Mouse (Mus musculus): ENCODE data around the gene Gmcl1. TPM values are rescaled to one million over a fixed set of nuclear protein-coding genes. Genes with fewer than 3 reads are reported as not detected.

Gene Gmcl1
- polyA plus RNA-seq, 1 experiment from 2014 or later, result 8.9 TPM

- no peak for DNase-seq
- H3K9me3 ChIP-seq (replicated peaks), result no peaks in the 10 kb centered on the region
- H3K4me2 ChIP-seq, result no peak overlapping the region
- H3K4me3 ChIP-seq (replicated peaks), result no peak overlapping the region
- ATAC-seq (ENCODE audit: low read depth), result no peak
- no peak overlapping the region for H3K9ac ChIP-seq
- 84% methylated on average over 3 of the region's 3 CpGs for WGBS (ENCODE audit: insufficient replicate concordance)
- H3K27ac ChIP-seq, result peak overlapping the region; percentile 14; the same call in 1 of the 2 replicates
- H3K27me3 ChIP-seq, result no peaks in the 10 kb centered on the region
- H3K4me1 ChIP-seq (replicated peaks), result peaks cover 52% of the 10 kb centered on the region
- peaks cover 91% of the 10 kb centered on the region for H3K36me3 ChIP-seq
These were observed 74.7 kb downstream of the Gmcl1 start for GRCm38 (mm10) chr6:86658501-86658900.

DNA sequence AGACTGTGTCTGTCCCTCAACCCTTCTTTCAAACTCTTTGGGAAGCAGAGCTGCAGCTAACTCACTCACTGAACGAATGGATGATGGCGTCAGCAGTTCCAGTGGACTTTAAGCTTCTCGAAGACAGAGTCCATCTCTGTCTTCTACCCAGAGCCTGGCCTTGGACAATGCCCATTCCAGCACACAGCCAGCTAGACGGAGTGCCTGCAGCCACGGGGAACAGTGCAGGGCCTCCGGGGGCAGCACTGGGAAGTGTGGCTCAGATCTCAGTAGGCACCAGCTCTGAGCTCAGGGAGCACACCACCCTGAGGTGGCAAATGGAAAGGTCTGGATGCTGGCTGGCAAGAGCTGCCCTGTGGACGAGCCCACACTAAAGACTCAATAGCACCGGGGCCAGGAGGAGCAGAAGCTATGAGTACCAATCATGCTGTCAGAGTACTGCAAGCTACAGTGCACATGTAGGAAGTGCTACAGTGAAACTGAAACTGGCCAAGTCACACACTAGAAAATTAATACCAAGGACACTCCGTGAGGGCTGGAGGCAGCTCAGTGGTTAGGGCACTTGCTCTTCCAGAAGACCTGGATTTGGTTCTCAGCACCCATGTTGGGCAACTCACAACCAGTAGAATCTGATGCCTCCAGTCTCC, 78.8 kb downstream of the Gmcl1 start:
- no peak overlapping the region for H3K4me3 ChIP-seq (replicated peaks)
- no peak overlapping the region for H3K4me2 ChIP-seq
- H3K9me3 ChIP-seq (replicated peaks), result no peaks in the 10 kb centered on the region
- DNase-seq (no peak), ATAC-seq (ENCODE audit: low read depth) (no peak; the same call in 1 of the 2 replicates)
- WGBS (ENCODE audit: insufficient replicate concordance), result 75% methylated on average over 9 of the region's 9 CpGs
- H3K27ac ChIP-seq, result peak overlapping the region; percentile 7; the same call in 1 of the 2 replicates
- H3K4me1 ChIP-seq (replicated peaks), result peaks cover 24% of the 10 kb centered on the region
- H3K36me3 ChIP-seq, result peaks cover 95% of the 10 kb centered on the region
- H3K27me3 ChIP-seq, result no peaks in the 10 kb centered on the region
- 0 out of 2 replicates have a peak overlapping the region, but pooled peaks have one; percentile 2 for H3K9ac ChIP-seq

GRCm38 (mm10) chr6:86653026-86653425, 80.2 kb downstream of the Gmcl1 start:
- no peak overlapping the region for H3K4me2 ChIP-seq
- DNase-seq (no peak), ATAC-seq (ENCODE audit: low read depth) (no peak)
- H3K9ac ChIP-seq, result no peak overlapping the region
- peaks cover 13% of the 10 kb centered on the region for H3K4me1 ChIP-seq (replicated peaks)
- no peaks in the 10 kb centered on the region for H3K27me3 ChIP-seq
- no peak overlapping the region for H3K4me3 ChIP-seq (replicated peaks)
- 93% methylated on average over 6 of the region's 6 CpGs for WGBS (ENCODE audit: insufficient replicate concordance)
- H3K27ac ChIP-seq, result no peak overlapping the region; the same call in 1 of the 2 replicates
- peaks cover 95% of the 10 kb centered on the region for H3K36me3 ChIP-seq
- H3K9me3 ChIP-seq (replicated peaks), result no peaks in the 10 kb centered on the region

GRCm38 (mm10) chr6:86646143-86646542, 87.0 kb downstream of the Gmcl1 start:
- H3K4me1 ChIP-seq (replicated peaks), result peaks cover 46% of the 10 kb centered on the region
- H3K4me3 ChIP-seq (replicated peaks), result no peak overlapping the region
- no peak overlapping the region for H3K4me2 ChIP-seq
- H3K27me3 ChIP-seq, result no peaks in the 10 kb centered on the region
- ATAC-seq (ENCODE audit: low read depth), result no peak
- DNase-seq, result no peak
- H3K36me3 ChIP-seq, result peaks cover 46% of the 10 kb centered on the region
- WGBS (ENCODE audit: insufficient replicate concordance), result 75% methylated on average over 7 of the region's 7 CpGs
- no peaks in the 10 kb centered on the region for H3K9me3 ChIP-seq (replicated peaks)
- H3K9ac ChIP-seq, result no peak overlapping the region
- H3K27ac ChIP-seq, result peak overlapping the region; percentile 74; the same call in 1 of the 2 replicates

DNA sequence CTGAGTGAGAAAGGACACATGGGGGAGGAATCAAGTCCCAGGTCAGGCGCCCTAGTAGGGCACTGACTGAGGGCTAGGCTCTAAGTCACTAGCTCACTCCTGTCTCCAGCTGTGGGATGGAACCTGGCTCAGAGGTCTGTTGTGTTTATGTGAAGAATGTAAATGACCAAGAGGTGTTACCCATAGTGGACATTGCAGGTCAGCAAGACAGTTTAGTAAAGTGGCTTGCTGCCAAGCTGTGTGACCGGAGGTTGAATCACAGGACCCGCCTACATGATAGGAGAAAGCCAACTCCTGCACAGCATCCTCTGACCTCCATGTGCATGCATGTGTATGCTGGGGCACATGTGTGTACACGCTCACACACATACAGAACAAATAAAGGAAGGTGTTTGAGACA, 87.6 kb downstream of the Gmcl1 start:
- Histone ChIP-seq H3K36me3 (peaks cover 40% of the 10 kb centered on the region), H3K9ac (peak overlapping the region; percentile 11; the same call in 1 of the 2 replicates), H3K9me3 (replicated peaks) (no peaks in the 10 kb centered on the region), H3K27me3 (no peaks in the 10 kb centered on the region), H3K4me3 (replicated peaks) (no peak overlapping the region), H3K4me2 (no peak overlapping the region), H3K4me1 (replicated peaks) (peaks cover 52% of the 10 kb centered on the region), H3K27ac (0 out of 2 replicates have a peak overlapping the region, but pooled peaks have one; percentile 74)
- WGBS (ENCODE audit: insufficient replicate concordance), result 75% methylated on average over 4 of the region's 4 CpGs
- DNase-seq, result no peak
- no peak for ATAC-seq (ENCODE audit: low read depth)

GRCm38 (mm10) chr6:86644775-86645400, 88.3 kb downstream of the Gmcl1 start:
- Histone ChIP-seq H3K27me3 (no peaks in the 10 kb centered on the region), H3K36me3 (peaks cover 34% of the 10 kb centered on the region), H3K27ac (peak overlapping the region; percentile 74), H3K9ac (peak overlapping the region; percentile 11; the same call in 1 of the 2 replicates), H3K4me3 (replicated peaks) (no peak overlapping the region), H3K9me3 (replicated peaks) (no peaks in the 10 kb centered on the region), H3K4me1 (replicated peaks) (peaks cover 59% of the 10 kb centered on the region), H3K4me2 (no peak overlapping the region)
- ATAC-seq (ENCODE audit: low read depth) (no peak), DNase-seq (no peak)
- WGBS (ENCODE audit: insufficient replicate concordance), result 69% methylated on average over 3 of the region's 3 CpGs

Other genes with a start within 250 kb of the Gmcl1 start
- gene Pcbp1, start 207.1 kb downstream of the Gmcl1 start, polyA plus RNA-seq (2015; fragmentation: Nextera tagmentation; extraction: Ambion mirVana), result 327 and 339 TPM in 2 replicates
- 0.25 and 0.29 TPM in 2 replicates for gene Asprv1, start 105.2 kb downstream of the Gmcl1 start, polyA plus RNA-seq (2015; fragmentation: Nextera tagmentation; extraction: Ambion mirVana)
- 32.9 and 38.7 TPM in 2 replicates for gene Mxd1, start 64.2 kb downstream of the Gmcl1 start, polyA plus RNA-seq (2015; fragmentation: Nextera tagmentation; extraction: Ambion mirVana)
- 71.2 and 86.4 TPM in 2 replicates for gene Snrnp27, start 48.9 kb downstream of the Gmcl1 start, polyA plus RNA-seq (2015; fragmentation: Nextera tagmentation; extraction: Ambion mirVana)
- gene Anxa4, start 60.2 kb upstream of the Gmcl1 start, polyA plus RNA-seq (2015; fragmentation: Nextera tagmentation; extraction: Ambion mirVana), result 28.1 and 31.7 TPM in 2 replicates
- 3.4 and 4.3 TPM in 2 replicates for gene Aak1, start 116.1 kb upstream of the Gmcl1 start, polyA plus RNA-seq (2015; fragmentation: Nextera tagmentation; extraction: Ambion mirVana)

Data from liver, embryonic 13.5 days (tissue).